Mouse (Mus musculus) urinary bladder, postnatal 14 days (tissue): ENCODE data around the gene Clpb.

Experiments used
- DNase-seq: peaks from one replicate; pipeline ENCODE4 v3.0.0; 2021; ENCODE audit warnings: low spot score

The Clpb gene

DNA sequence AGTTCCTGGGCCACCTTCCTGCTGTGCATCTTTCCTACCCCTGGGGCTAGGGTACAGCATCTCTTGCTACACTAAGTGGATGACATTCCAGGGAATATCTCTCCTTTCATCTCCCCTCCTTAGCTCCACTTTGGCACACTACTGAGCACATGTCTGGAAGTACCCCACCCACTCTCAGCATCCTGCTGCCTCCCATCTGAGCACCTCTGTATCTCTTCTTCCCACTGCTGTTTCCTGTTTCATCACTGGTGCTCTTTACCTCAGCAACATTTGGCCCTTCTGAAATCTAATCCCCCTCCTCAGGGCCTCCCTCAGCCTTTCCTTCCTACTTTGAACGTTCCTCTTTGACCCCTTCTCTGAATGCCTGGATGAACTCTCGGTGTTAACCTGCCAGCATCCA is 63.5 kb downstream of the Clpb start:
- DNase-seq, result no peak

GRCm38 (mm10) chr7:101732096-101732495 is 68.7 kb downstream of the Clpb start:
- DNase-seq, result no peak

- no peak for DNase-seq
Observed at GRCm38 (mm10) chr7:101733042-101733441, 69.6 kb downstream of the Clpb start.

- no peak for DNase-seq
Observed at GRCm38 (mm10) chr7:101735297-101735696, 71.9 kb downstream of the Clpb start.

DNA sequence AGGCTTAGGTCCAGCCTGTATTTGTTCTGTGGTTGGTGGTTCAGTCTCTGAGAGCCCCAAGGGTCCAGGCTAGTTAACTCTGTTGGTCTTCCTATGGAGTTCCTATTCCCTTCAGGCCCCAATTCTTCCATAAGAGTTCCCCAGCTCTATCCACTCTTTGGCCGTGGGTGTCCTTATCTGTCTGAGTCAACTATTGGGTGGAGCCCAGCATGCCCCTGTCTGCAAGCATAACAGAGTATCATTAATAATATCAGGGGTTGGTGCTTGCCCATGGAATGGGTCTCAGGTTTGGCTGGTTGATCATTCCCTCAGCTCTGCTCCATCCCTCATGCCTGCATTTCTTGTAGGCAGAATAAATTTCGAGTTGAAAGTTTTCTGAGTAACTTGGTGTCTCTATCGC is 74.3 kb downstream of the Clpb start:
- DNase-seq, result no peak

DNA sequence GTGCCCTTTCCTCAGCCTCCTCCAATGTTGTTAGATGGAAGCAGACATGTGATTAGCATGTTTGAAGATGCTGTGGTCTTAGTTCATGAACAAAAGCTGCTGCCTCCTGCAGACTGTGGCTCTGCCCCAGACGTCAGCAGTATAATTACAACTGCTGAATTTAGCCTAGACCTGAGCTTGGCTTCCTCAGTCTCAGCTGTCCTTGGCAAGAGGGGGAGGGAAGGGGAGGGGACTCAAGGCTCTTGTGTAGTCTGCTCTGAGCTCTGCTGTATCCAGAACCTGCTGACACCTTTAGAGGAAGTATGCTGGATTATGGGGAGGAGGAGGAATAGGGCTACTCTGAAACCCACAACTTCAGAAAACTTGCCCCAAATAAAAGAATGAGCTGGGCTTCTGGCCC is 76.2 kb downstream of the Clpb start:
- no peak for DNase-seq

- no peak for DNase-seq
Observed at GRCm38 (mm10) chr7:101743487-101743886, 80.1 kb downstream of the Clpb start.

DNA sequence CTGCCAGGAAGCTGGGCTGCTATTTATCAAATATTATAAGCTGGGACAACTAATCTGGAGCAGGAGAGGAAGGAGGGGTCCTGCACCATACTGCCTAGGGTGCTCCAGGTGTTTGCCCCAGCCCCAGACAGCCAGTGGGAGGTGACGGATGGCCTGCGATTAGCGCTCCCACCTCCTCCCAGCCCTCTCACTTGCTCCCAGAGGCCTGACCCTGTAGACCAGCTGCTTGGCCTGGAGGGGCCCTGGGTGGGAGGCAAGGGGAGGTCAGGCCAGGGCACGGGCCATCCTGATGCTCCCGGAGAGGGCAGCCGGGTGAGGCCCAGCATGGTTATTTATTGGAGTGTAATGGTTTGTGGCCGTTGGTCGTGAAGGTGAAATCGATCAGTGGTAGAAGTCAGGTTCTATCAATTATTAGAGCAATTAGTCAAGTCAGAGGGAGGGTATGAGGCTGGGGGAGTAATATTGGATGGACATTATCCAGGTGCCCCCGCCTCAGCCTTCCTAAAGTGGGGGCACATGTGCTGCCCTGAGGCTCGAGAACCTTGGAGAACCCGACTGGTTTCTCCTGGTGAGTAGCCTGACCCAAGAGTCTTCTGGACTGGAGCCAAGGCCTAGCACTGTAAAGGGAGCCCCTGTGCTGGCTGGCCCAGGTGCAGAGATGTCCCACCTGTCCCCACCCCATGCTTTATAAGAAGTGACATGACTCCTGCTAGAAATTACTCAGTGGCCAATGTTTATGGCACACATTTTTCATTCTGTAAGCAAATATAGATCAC is 83.3 kb downstream of the Clpb start:
- no peak for DNase-seq

DNA sequence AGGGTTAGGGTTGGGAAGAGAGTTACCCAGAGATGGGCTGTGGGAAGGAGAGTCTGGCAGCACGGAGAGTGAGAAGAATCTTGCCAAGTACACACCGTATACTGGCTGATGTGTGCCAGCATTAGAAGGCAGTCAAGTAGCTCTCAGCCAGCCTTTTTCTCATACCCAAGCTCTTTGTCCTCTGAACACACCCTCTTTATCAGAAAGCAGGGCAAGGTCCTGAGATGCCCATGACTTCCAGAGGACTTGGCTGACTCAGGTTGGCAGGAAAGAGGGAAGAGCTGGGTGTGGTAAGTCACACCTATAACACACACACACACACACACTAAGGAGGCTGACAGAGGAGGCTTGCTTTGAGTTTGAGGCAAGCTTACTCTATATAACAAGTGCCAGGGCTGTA is 86.8 kb downstream of the Clpb start:
- no peak for DNase-seq

DNA sequence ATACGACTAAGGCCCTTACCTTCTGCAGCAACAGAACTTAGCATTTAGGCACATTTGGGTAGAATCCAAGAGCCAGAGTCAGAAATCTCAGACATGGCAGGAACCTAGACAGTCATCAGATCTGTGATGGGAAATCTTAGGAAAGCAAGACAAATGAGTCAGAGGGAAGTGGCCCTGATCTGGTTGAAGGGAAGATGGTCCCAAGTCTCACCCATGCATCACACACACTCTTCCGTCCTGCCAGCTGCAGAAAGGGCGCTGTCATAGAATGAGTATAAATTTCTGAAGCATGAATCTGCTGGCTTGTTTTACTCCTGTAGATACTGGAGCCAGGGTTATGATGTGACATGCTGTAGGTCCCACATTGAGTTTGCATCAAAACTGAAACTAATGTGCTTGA is 88.9 kb downstream of the Clpb start:
- no peak for DNase-seq

- no peak for DNase-seq
Observed at GRCm38 (mm10) chr7:101753492-101753891, 90.1 kb downstream of the Clpb start.

DNA sequence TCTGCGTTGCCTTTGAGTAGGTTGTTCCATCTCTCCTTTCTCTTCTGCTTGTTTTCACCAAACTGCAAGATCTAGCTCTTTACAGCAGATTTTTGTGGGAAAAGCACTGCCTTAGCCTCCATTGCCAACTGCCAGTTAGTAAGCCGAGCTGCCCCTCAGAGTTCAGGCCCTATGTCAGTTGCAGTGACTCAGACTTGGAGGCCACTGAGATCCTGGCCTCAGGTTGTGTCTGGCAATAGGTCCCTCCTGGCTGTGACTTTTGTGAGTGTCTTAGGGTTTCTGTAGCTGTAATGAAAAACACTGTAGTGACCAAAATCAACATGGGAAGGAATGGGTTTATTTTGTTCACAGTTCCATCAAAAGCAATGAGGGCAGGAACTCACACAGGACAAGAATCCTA is 91.0 kb downstream of the Clpb start:
- no peak for DNase-seq

DNA sequence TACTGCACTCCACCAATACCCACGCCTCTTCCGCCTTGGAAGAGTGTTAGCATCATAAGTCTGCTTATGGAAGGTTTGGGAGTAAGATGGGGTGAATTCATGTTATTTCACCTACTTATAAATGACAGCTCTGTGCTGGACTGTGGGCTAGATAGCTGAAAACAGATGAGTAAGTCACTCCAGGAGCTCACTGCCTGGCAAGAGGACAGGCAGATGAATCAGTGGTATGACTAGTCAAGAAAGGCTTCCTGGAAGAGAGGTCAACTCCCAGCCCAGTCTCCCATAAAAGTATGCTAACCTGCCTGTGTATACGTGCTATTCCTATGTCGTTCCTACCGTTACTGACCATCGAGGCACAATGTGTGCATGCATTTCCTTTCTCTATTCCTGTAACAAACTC is 91.9 kb downstream of the Clpb start:
- DNase-seq, result no peak

GRCm38 (mm10) chr7:101761899-101762780 is 98.7 kb downstream of the Clpb start:
- no peak for DNase-seq

DNA sequence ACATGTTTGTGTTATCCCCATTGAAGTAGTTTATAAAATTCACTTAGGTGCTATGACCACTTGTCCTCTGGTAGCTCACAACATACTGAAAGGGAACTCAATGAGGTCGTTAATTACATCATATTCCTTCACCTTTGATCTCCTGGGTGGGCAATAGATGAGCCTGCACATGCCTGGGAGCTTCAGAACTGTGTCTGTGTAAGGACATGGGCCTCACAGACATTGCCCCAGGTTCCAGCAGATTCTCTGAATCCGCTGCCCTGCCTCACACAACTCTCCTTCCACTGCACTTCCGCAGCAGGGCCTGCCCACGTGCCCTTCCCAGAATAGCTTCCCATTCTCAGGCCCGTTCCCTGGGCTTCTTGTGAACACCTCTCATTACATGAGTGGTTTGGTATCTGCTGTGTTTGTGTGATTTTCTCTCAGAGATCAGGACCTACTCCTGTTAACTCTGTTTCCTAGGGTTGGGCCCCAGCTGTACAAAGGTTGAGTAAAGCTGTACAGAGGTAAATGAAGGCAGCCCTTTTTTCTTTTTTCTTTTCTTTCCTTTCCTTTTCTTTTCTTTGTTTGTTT is 104.0 kb downstream of the Clpb start:
- no peak for DNase-seq

DNA sequence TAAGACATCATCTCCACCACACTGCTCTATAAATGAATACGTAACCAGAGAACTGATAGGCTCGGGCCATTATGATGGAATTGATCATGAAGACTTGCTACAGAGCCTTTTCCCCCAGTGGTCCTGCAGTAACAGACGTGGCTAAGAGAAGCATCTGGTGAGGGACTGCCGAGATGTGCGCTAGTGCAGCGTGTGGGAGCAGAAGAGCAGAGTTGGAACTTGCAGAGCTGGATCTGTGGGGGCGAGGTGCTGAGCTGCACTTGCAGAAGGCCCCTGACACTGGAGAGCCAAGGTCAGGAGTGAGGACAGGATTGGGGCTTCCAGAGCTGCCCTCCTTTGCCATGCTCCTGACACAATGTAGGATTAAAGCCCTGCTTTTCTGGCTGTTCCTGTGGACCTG is 106.6 kb downstream of the Clpb start:
- no peak for DNase-seq

- DNase-seq, result no peak
Observed at GRCm38 (mm10) chr7:101771604-101772003, 108.2 kb downstream of the Clpb start.

DNA sequence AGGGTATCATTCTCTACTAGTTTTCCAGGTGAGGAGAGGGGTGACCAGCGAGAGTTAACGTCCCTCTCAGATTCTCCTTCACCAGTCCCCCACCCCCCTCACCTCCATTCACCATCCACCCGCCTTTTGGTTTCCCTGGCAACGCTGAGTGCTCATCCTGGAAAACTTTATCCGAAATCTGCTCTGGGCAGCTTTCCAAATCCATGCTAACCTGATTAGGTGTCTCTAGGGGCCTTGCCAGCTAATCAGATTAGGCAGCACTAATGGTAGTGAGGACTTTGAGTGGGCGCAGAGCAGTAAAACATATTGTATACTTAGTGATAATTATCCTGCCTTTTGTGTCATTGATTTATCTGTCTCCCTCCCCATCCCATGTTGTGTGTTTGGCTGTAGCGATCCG is 109.3 kb downstream of the Clpb start:
- no peak for DNase-seq

GRCm38 (mm10) chr7:101777053-101777452 is 113.6 kb downstream of the Clpb start:
- no peak for DNase-seq

- no peak for DNase-seq
Observed at GRCm38 (mm10) chr7:101817861-101818401, 154.5 kb downstream of the Clpb start, which contains the start of gene Phox2a. Gene Phox2a (plus strand): TSS chr7:101818313.

- no peak for DNase-seq
Observed at GRCm38 (mm10) chr7:101820295-101821030, 157.0 kb downstream of the Clpb start.
